Comparison of ENCODE assay signal across 8 mouse cellular contexts in the genomic region with DNA sequence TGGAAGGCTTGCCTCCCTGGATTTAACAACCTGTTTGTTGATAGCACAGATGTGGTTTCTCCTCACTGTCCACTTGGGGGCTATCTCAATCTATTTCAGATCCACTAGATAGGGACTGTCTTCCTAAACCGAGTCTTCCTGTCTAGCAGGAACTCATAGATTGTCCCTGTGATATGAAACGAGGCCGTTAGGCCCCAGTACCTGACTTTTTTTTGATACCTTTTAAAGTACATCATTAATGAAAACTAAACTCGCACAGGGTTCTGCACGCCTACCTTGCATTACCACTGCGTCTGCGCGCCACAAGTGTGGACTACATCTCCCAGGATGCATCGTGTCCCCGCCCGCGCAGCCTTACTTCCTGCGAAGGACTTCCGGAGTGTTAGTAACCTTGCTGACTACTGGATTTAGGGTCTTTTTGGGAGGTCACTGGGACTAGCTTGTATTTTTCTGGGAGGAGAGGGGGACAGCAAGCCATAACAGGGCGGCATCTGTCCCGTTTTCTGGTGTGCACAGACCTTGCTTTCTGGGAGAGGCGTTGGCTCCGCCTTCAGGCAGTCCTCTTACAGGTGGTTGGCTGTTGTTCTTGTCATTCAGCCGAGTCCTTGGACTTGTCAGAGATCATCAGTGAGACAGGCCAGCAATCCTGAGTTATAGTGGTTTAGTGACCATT. TPM values are rescaled to one million over a fixed set of nuclear protein-coding genes. Genes with fewer than 3 reads are reported as not detected.
DNase-seq lines count a peak whose midpoint lies in the region; ATAC-seq lines count a peak whose summit lies in the region.

No protein-coding gene starts in this region.

- under 1% methylated on average over 19 of the region's 19 CpGs for WGBS in heart, embryonic 13.5 days
- under 1% methylated on average over 19 of the region's 19 CpGs for WGBS in liver, embryonic 12.5 days (ENCODE audit: insufficient replicate concordance)
- WGBS in stomach, embryonic 15.5 days = under 1% methylated on average over 19 of the region's 19 CpGs

- H3K9ac ChIP-seq in heart, embryonic 13.5 days = peak overlapping the region; percentile 87
- peak overlapping the region; percentile 70 for H3K9ac ChIP-seq in liver, embryonic 12.5 days
- peak overlapping the region; percentile 45; the same call in 1 of the 2 replicates for H3K9ac ChIP-seq in stomach, embryonic 15.5 days

- H3K27ac ChIP-seq in heart, embryonic 13.5 days (replicated peaks) = peak overlapping the region; percentile 88
- peak overlapping the region; percentile 82 for H3K27ac ChIP-seq in liver, embryonic 12.5 days
- peak overlapping the region; percentile 90 for H3K27ac ChIP-seq in stomach, embryonic 15.5 days

- H3K9me3 ChIP-seq in heart, embryonic 13.5 days = no peaks in the 10 kb centered on the region
- no peaks in the 10 kb centered on the region for H3K9me3 ChIP-seq in liver, embryonic 12.5 days (replicated peaks)
- H3K9me3 ChIP-seq in stomach, embryonic 15.5 days = no peaks in the 10 kb centered on the region

- no peaks in the 10 kb centered on the region for H3K36me3 ChIP-seq in heart, embryonic 13.5 days
- H3K36me3 ChIP-seq in liver, embryonic 12.5 days = no peaks in the 10 kb centered on the region
- no peaks in the 10 kb centered on the region for H3K36me3 ChIP-seq in stomach, embryonic 15.5 days

- no peaks in the 10 kb centered on the region for H3K4me1 ChIP-seq in heart, embryonic 13.5 days
- H3K4me1 ChIP-seq in liver, embryonic 12.5 days = peaks cover 7% of the 10 kb centered on the region; the same call in 1 of the 2 replicates
- no peaks in the 10 kb centered on the region for H3K4me1 ChIP-seq in stomach, embryonic 15.5 days

- peak overlapping the region; percentile 67 for H3K4me3 ChIP-seq in heart, embryonic 13.5 days
- H3K4me3 ChIP-seq in liver, embryonic 12.5 days = peak overlapping the region; percentile 65
- H3K4me3 ChIP-seq in stomach, embryonic 15.5 days (replicated peaks) = peak overlapping the region; percentile 62

- peak overlapping the region; percentile 70 for H3K4me2 ChIP-seq in heart, embryonic 13.5 days
- peak overlapping the region; percentile 64 for H3K4me2 ChIP-seq in liver, embryonic 12.5 days
- H3K4me2 ChIP-seq in stomach, embryonic 15.5 days = peak overlapping the region; percentile 48

- ATAC-seq in erythroid progenitor cell, adult 5-6 weeks (replicated peaks; ENCODE audit: low FRiP score, poor library complexity, severe bottlenecking) = peak; percentile 100
- peak; percentile 96 for ATAC-seq in heart, embryonic 13.5 days (ENCODE audit: extremely low read depth, insufficient number of reproducible peaks, low FRiP score, low TSS enrichment)
- ATAC-seq in liver, embryonic 12.5 days = peak; percentile 100
- ATAC-seq in stomach, embryonic 15.5 days (ENCODE audit: insufficient read depth, low FRiP score, low read depth) = peak; percentile 99

- no peaks in the 10 kb centered on the region for H3K27me3 ChIP-seq in heart, embryonic 13.5 days (replicated peaks)
- no peaks in the 10 kb centered on the region for H3K27me3 ChIP-seq in liver, embryonic 12.5 days (replicated peaks)
- H3K27me3 ChIP-seq in stomach, embryonic 15.5 days (replicated peaks) = no peaks in the 10 kb centered on the region

- DNase-seq in CD4-positive helper T cell, adult 2 months (ENCODE audit: low read depth, low spot score) = peak; percentile 94
- peak; percentile 85 for DNase-seq in brain, embryonic 18.5 days (ENCODE audit: low read depth, low spot score)
- DNase-seq in kidney, postnatal 10 days = peak; percentile 95
- DNase-seq in natural killer cell, adult 2 months (ENCODE audit: low spot score in 2 of 2) = peak; percentile 89 to 90

RNA-seq across cellular contexts. Expression of gene Irf2, which starts 52.7 kb away (rescaled TPM):
- 55.1 and 69.6 TPM in 2 replicates for total RNA-seq in erythroid progenitor cell, adult 5-6 weeks (2015; ENCODE audit: low replicate concordance)
- total RNA-seq in erythroid progenitor cell, adult 5-6 weeks (2017; ENCODE audit: low replicate concordance) = 33.4 and 66.5 TPM in 2 replicates
- 10.8 and 14.0 TPM in 2 replicates for polyA plus RNA-seq in heart, embryonic 13.5 days (2015; fragmentation: Nextera tagmentation; extraction: Ambion mirVana)
- polyA plus RNA-seq in liver, embryonic 12.5 days (2016; fragmentation: Nextera tagmentation; extraction: Ambion mirVana) = 14.8 and 17.5 TPM in 2 replicates
- 31.5 and 34.5 TPM in 2 replicates for polyA plus RNA-seq in stomach, embryonic 15.5 days (2015; fragmentation: Nextera tagmentation; extraction: Ambion mirVana)

Comparison
In these comparisons a context has a peak if more than half of its experiments do, and no peak if none do; other contexts are left out.
1. Peak in every context shown above with its lines: DNase-seq, ATAC-seq, H3K4me3 ChIP-seq and H3K27ac ChIP-seq.